Mouse (Mus musculus): ENCODE measurements around the gene Mccc1. TPM values are rescaled to one million over a fixed set of nuclear protein-coding genes. Genes with fewer than 3 reads are reported as not detected.
A peak's percentile ranks its signal among the peaks of the same experiment; 100 is the strongest.

The Mccc1 gene
- polyA plus RNA-seq, 1 experiment from 2014 or later, result 47.5 TPM

DNA sequence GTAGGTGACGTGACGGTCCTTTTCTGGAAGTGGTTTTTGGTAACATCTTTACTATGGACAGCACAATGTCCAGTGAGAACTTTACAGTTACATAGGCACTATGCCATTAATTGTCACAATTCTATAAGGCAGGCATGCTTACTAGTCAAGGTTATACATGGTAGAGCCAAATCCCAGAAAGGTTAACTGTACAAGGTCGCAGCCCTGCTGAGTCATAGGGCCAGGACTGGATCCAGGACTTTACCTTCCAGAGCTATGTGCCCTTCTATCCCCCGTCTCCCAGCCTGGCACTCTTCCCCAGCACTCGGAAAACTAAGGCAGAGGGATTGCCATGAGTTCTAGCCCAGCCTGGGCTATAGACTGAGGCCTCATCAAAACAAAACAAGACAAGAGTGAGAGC lies 36.6 kb downstream of the Mccc1 start:
- H3K27ac ChIP-seq (replicated peaks), result no peak overlapping the region
- no peaks in the 10 kb centered on the region for H3K4me1 ChIP-seq
- no peak for ATAC-seq (ENCODE audit: extremely low read depth, insufficient number of reproducible peaks, low FRiP score, low TSS enrichment)
- no peak overlapping the region for H3K9ac ChIP-seq
- 86% methylated on average over 5 of the region's 5 CpGs for WGBS
- no peaks in the 10 kb centered on the region for H3K27me3 ChIP-seq (replicated peaks)
- no peak overlapping the region for H3K4me3 ChIP-seq
- peaks cover 78% of the 10 kb centered on the region for H3K36me3 ChIP-seq
- no peak overlapping the region for H3K4me2 ChIP-seq
- no peaks in the 10 kb centered on the region for H3K9me3 ChIP-seq

DNA sequence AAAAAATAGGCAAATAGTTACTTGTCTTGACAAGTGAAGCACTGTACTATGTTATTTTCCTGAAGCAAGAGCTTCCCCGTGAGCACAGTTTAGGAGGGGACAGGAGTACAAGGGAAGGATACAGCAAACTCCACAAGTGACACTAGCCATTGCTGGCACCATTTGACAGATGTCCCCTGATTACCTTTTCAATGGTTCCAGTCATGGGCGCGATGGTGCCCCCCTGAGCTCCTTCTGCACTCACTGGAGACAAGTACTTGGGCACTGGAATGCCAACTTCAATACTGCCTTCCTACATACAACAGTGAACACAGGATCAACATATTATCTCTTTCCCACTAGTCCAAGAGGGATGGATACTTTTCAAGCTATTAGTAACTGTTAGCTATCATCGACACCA lies 37.1 kb downstream of the Mccc1 start:
- Histone ChIP-seq H3K9ac (no peak overlapping the region), H3K4me2 (no peak overlapping the region), H3K27ac (replicated peaks) (no peak overlapping the region), H3K4me1 (no peaks in the 10 kb centered on the region), H3K4me3 (no peak overlapping the region), H3K9me3 (no peaks in the 10 kb centered on the region), H3K36me3 (peaks cover 78% of the 10 kb centered on the region), H3K27me3 (replicated peaks) (no peaks in the 10 kb centered on the region)
- ATAC-seq (ENCODE audit: extremely low read depth, insufficient number of reproducible peaks, low FRiP score, low TSS enrichment), result no peak
- 78% methylated on average over 4 of the region's 4 CpGs for WGBS

DNA sequence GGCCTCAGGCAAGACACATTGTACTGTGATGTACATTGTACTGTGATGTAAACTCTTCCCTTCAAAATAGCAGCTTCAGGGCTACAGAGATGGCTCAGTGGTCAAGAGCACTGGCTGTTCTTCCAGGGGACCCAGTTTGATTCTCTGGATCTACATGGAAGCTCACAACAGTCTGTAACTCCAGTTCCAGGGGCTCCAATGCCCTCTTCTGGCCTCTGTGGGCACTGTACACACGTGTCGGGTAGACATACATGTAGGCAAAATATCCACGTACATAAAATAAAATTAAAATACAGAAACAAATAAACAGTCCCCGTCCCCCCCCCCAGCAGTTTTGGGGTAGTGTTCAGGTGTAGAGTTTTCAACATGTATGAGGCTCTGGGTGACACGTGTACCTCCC lies 37.5 kb downstream of the Mccc1 start:
- Histone ChIP-seq H3K27me3 (replicated peaks) (no peaks in the 10 kb centered on the region), H3K36me3 (peaks cover 79% of the 10 kb centered on the region), H3K4me1 (no peaks in the 10 kb centered on the region), H3K4me3 (no peak overlapping the region), H3K4me2 (no peak overlapping the region), H3K9me3 (no peaks in the 10 kb centered on the region), H3K27ac (replicated peaks) (no peak overlapping the region), H3K9ac (no peak overlapping the region)
- 93% methylated on average over 5 of the region's 5 CpGs for WGBS
- no peak for ATAC-seq (ENCODE audit: extremely low read depth, insufficient number of reproducible peaks, low FRiP score, low TSS enrichment)

DNA sequence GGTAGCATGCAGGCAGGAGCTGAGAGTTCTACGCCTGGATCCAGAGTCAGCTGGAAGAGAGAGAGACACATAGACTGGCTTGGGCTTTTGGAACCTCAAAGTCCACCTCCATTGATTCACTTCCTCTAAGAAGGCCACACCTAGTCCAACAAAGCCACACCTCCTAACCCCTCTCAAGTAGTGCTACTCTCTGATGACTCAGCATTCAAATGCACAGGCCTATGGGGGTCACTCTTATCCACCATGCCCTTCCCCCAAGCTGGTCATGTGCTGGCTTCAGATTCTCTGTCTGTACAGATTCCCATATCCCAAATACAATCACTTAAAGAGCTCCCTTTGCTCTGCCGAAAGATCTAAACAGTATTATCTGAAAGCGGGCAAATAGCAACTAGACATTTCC lies 43.2 kb downstream of the Mccc1 start:
- Histone ChIP-seq H3K9ac (no peak overlapping the region), H3K4me2 (no peak overlapping the region), H3K9me3 (no peaks in the 10 kb centered on the region), H3K36me3 (peaks cover 57% of the 10 kb centered on the region), H3K4me3 (no peak overlapping the region), H3K27ac (replicated peaks) (no peak overlapping the region), H3K27me3 (replicated peaks) (no peaks in the 10 kb centered on the region), H3K4me1 (no peaks in the 10 kb centered on the region)
- 84% methylated on average over 3 of the region's 3 CpGs for WGBS
- no peak for ATAC-seq (ENCODE audit: extremely low read depth, insufficient number of reproducible peaks, low FRiP score, low TSS enrichment)

DNA sequence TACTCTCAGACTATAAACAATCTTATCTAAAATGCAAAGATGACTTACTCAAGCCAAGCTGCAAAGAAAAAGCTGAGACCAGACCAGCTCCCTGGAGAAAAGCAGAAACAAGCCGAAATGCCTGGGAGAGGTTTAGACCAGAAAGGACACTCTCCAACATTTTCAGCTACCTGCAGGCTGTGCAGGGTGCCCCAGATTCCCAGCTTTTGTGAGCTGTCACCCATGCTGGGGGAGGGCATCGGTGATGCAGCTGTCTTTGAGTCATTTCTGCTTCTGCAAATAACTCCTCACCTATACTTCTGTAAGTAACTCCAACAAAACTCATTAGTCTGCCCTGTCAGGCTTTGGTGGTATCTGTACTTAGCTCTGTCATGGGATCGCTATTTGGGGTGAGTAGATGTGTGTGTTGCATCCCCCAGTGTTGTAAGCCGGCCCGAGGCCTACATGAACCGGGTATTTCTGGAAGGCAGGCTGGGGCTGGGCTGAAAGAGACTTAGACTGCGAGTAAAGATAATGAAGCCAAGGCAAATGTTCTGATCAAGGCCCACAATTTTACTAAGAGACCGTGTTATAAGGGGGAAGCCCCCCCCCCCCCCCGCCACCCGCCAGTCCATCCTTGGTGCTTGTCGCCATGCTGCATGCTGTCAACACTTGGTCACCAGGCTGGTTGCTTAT lies 45.4 kb downstream of the Mccc1 start:
- no peak overlapping the region for H3K4me3 ChIP-seq
- H3K9ac ChIP-seq, result no peak overlapping the region
- 85% methylated on average over 11 of the region's 11 CpGs for WGBS
- H3K27me3 ChIP-seq (replicated peaks), result no peaks in the 10 kb centered on the region
- no peak overlapping the region for H3K4me2 ChIP-seq
- no peaks in the 10 kb centered on the region for H3K4me1 ChIP-seq
- H3K9me3 ChIP-seq, result no peaks in the 10 kb centered on the region
- peaks cover 40% of the 10 kb centered on the region for H3K36me3 ChIP-seq
- no peak for ATAC-seq (ENCODE audit: extremely low read depth, insufficient number of reproducible peaks, low FRiP score, low TSS enrichment)
- no peak overlapping the region for H3K27ac ChIP-seq (replicated peaks)

DNA sequence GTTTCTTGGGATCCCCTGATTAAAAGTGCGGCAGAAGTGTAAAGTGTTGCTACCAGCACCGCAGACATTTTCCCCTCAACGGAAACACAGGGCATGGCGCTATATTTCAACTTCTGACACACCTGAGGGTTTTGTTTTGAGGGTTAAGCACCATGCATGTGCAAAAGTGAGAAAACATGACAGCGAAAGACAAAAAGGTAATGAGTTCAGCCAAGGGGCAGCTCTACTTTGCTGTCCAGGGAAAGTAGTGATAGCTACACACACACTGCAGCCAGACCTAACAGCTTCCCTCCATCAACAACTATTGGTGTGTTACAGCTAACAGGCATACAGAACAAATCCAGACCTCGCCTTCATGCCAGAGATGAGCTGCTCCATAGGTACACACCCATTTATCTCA lies 46.7 kb downstream of the Mccc1 start:
- Histone ChIP-seq H3K4me2 (no peak overlapping the region), H3K27me3 (replicated peaks) (no peaks in the 10 kb centered on the region), H3K9ac (no peak overlapping the region), H3K36me3 (peaks cover 29% of the 10 kb centered on the region), H3K27ac (replicated peaks) (no peak overlapping the region), H3K9me3 (no peaks in the 10 kb centered on the region), H3K4me3 (no peak overlapping the region), H3K4me1 (no peaks in the 10 kb centered on the region)
- no peak for ATAC-seq (ENCODE audit: extremely low read depth, insufficient number of reproducible peaks, low FRiP score, low TSS enrichment)
- WGBS, result 77% methylated on average over 6 of the region's 6 CpGs

DNA sequence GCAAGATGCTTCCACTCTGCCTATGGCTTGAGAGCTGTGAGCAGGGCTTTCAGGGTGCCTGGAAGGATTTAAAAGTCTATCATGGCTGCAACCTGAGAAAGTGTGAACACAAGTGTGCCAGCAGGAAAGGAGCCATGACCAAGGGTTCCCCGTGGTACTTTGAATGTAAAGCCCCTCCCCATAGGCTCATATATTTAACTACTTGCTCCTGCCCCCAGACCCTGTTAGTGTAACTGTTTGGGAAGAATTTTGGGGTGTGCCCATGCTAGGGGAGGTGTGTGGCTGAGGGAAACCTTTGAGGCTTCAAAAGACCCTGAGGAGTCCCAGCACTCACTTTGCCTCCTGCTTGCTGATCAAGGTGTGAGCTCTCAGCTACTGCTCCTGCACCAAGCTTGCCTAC lies 47.3 kb downstream of the Mccc1 start:
- 45% methylated on average over 1 of the region's 1 CpGs for WGBS
- Histone ChIP-seq H3K27me3 (replicated peaks) (no peaks in the 10 kb centered on the region), H3K4me3 (no peak overlapping the region), H3K9me3 (no peaks in the 10 kb centered on the region), H3K9ac (no peak overlapping the region), H3K4me1 (no peaks in the 10 kb centered on the region), H3K27ac (replicated peaks) (no peak overlapping the region), H3K4me2 (no peak overlapping the region), H3K36me3 (peaks cover 23% of the 10 kb centered on the region)
- no peak for ATAC-seq (ENCODE audit: extremely low read depth, insufficient number of reproducible peaks, low FRiP score, low TSS enrichment)

DNA sequence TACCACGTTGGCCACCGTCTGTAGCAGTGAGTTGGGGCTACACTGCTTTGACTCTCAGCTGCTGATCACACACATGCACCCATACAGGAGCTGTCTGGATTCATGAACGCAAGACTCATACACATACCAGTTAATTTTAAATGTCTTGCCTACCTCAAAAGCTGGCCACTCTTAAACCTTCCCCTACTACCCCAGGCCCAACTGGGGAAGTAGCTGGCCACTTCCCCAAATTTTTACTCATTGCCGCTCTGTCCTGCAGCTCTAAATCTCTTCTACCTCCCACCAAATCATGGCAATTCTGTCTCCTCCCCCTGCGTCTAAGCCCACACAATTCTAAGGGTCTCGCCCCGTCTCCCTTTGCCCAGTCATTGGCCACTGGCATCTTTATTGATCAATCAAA lies 52.3 kb downstream of the Mccc1 start:
- Histone ChIP-seq H3K27me3 (replicated peaks) (no peaks in the 10 kb centered on the region), H3K9ac (no peak overlapping the region), H3K36me3 (no peaks in the 10 kb centered on the region), H3K4me3 (no peak overlapping the region), H3K4me1 (no peaks in the 10 kb centered on the region), H3K4me2 (no peak overlapping the region), H3K9me3 (no peaks in the 10 kb centered on the region), H3K27ac (replicated peaks) (no peak overlapping the region)
- no peak for ATAC-seq (ENCODE audit: extremely low read depth, insufficient number of reproducible peaks, low FRiP score, low TSS enrichment)
- WGBS, result 81% methylated on average over 7 of the region's 7 CpGs

DNA sequence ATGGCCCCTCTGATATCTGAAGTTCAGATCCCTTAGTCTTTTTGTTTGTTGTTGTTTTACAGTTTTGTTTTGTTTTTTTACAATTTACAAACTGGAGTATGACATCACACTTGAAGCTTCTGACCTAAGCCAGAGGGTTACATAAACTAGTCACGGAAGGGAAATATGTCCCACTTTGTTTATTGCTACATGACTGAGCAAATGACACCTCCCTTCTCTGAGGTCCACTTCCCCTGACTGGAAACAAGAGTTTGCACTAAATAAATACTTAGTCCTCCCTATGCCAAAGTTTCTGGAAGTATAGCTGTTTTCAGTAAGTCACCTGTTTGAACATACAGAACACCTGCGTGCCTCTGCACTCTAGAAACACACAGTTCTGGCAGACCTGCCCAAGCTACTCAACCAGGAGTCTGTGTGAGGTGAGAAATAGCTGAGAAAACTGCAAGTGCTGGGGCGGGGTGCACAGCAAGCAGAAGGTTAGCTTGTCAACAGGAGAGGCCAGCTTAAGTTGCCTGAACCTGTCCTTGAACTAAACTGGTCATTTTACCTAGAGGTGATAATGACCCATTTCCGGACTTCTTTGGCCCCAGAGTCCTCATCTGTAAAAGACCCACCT lies 59.9 kb downstream of the Mccc1 start:
- WGBS, result 83% methylated on average over 4 of the region's 4 CpGs
- H3K9me3 ChIP-seq, result no peaks in the 10 kb centered on the region
- no peak overlapping the region for H3K9ac ChIP-seq
- peaks cover 17% of the 10 kb centered on the region for H3K36me3 ChIP-seq
- peaks cover 8% of the 10 kb centered on the region for H3K4me1 ChIP-seq
- no peak for ATAC-seq (ENCODE audit: extremely low read depth, insufficient number of reproducible peaks, low FRiP score, low TSS enrichment)
- H3K4me3 ChIP-seq, result no peak overlapping the region
- H3K4me2 ChIP-seq, result no peak overlapping the region
- H3K27ac ChIP-seq (replicated peaks), result no peak overlapping the region
- no peaks in the 10 kb centered on the region for H3K27me3 ChIP-seq (replicated peaks)

DNA sequence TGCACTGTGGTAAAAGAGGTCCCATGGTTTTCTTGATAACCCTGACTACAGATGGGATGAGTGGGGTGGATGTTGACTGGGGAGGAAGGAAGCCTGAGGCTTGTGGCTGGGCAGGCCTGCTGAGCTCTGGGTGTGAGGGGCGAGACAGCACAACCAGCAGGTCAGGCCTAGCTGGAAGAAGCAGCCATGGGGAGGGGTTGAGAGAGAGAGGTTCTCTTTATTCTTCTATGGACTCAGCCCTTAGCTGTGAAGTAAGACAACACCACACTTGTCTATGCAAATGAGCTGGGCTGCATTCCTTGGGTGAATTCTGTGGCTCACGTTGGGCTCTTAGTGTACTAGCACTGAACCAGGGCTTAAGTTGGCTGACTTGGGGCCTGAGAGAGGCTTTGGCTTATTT lies 60.4 kb downstream of the Mccc1 start:
- ATAC-seq (ENCODE audit: extremely low read depth, insufficient number of reproducible peaks, low FRiP score, low TSS enrichment), result no peak
- WGBS, result 36% methylated on average over 2 of the region's 2 CpGs

DNA sequence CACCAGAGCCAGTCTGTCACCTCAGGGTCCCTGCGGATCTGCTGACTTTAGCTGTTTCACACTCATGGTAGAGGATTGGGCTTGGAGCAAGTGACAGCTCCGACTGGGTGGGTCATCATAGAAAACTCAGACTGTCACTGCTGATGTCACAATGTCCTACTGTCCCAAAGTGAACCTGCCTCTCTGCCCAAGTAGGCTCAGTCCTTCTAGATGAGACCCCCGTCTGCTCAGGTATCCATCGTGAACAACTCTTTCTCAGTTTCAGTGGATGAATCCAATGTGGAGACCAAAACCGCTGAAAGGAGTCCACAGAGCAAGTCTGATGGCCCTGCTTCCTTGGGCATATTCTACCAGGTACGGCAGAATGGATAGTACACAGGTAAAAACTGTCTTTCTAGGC lies 63.1 kb downstream of the Mccc1 start, which contains the start of gene Dcun1d1:
Dcun1d1 (minus strand) TSS at position 101 of the 400 bp plus-strand sequence.
- ATAC-seq (ENCODE audit: extremely low read depth, insufficient number of reproducible peaks, low FRiP score, low TSS enrichment), result no peak
- 88% methylated on average over 6 of the region's 6 CpGs for WGBS
- no peak within 1 kb of the TSS for H3K9ac ChIP-seq
- H3K4me1 ChIP-seq, result peaks cover 19% of the 10 kb centered on the region
- H3K9me3 ChIP-seq, result no peaks in the 10 kb centered on the region
- H3K4me3 ChIP-seq, result no peak within 1 kb of the TSS
- H3K27ac ChIP-seq (replicated peaks), result no peak within 1 kb of the TSS
- H3K36me3 ChIP-seq, result peaks cover 17% of the 10 kb centered on the region
- no peak within 1 kb of the TSS for H3K4me2 ChIP-seq
- H3K27me3 ChIP-seq (replicated peaks), result no peaks in the 10 kb centered on the region

More for the DNA sequence above, 60.4 kb downstream of the Mccc1 start:
- H3K4me1 ChIP-seq, result peaks cover 8% of the 10 kb centered on the region
- H3K9me3 ChIP-seq, result no peaks in the 10 kb centered on the region
- H3K4me2 ChIP-seq, result no peak overlapping the region
- peaks cover 17% of the 10 kb centered on the region for H3K36me3 ChIP-seq
- no peaks in the 10 kb centered on the region for H3K27me3 ChIP-seq (replicated peaks)
- H3K9ac ChIP-seq, result no peak overlapping the region
- no peak overlapping the region for H3K27ac ChIP-seq (replicated peaks)
- no peak overlapping the region for H3K4me3 ChIP-seq

DNA sequence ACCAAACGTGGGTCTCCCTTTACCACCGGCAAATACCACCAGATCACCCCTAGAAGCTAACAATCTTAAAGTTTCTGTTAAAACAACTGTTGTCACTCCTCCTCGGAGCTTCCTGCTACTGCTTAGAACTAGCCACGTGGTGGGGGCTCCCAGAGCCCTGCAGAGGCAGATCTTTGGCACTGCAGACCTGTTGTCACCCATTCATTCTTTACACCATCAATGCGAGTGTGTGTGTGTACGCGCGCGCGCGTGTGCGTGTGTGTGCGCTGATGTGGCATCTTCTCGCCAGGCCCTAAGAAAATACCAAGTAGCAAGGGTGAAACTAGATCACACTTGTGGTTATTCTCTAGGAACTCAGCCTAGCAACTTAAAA lies 67.1 kb downstream of the Mccc1 start:
- under 1% methylated on average over 14 of the region's 14 CpGs for WGBS
- peak overlapping the region; percentile 95 for H3K27ac ChIP-seq (replicated peaks)
- no peaks in the 10 kb centered on the region for H3K27me3 ChIP-seq (replicated peaks)
- peaks cover 37% of the 10 kb centered on the region for H3K4me1 ChIP-seq
- H3K4me2 ChIP-seq, result peak overlapping the region; percentile 91
- peak overlapping the region; percentile 100 for H3K9ac ChIP-seq
- peak overlapping the region; percentile 97 for H3K4me3 ChIP-seq
- H3K36me3 ChIP-seq, result peaks cover 12% of the 10 kb centered on the region
- no peaks in the 10 kb centered on the region for H3K9me3 ChIP-seq
- no peak for ATAC-seq (ENCODE audit: extremely low read depth, insufficient number of reproducible peaks, low FRiP score, low TSS enrichment)

Measured in heart, embryonic 13.5 days (tissue).